Mouse (Mus musculus): ENCODE results near the gene Ptprn2. TPM values are rescaled to one million over a fixed set of nuclear protein-coding genes. Genes with fewer than 3 reads are reported as not detected.

Gene Ptprn2
- polyA plus RNA-seq, 1 experiment from 2014 or later: 1.2 TPM

- H3K9ac ChIP-seq (ENCODE audit: low read depth, low read length): no peak overlapping the region
- no peaks in the 10 kb centered on the region for H3K36me3 ChIP-seq (ENCODE audit: control insufficient read depth, insufficient read depth)
- no peak overlapping the region for H3K4me3 ChIP-seq (ENCODE audit: low read depth, low read length)
- WGBS: 89% methylated on average over 2 of the region's 2 CpGs
- H3K4me2 ChIP-seq (replicated peaks; ENCODE audit: low read depth): no peak overlapping the region
- H3K9me3 ChIP-seq (ENCODE audit: control insufficient read depth): no peaks in the 10 kb centered on the region
- H3K27ac ChIP-seq (ENCODE audit: low read depth, low read length): no peak overlapping the region
- TF ChIP-seq CTCF (IDR thresholded peaks at IDR 0.05; ENCODE audit: low read depth): no peak
- no peaks in the 10 kb centered on the region for H3K27me3 ChIP-seq (replicated peaks; ENCODE audit: control insufficient read depth, insufficient read depth, low read length)
- no peak for ATAC-seq
- no peaks in the 10 kb centered on the region for H3K4me1 ChIP-seq (replicated peaks; ENCODE audit: control insufficient read depth, insufficient read depth, low read length)
Measured at GRCm38 (mm10) chr12:117255776-117256342, 770.3 kb downstream of the Ptprn2 start.

DNA sequence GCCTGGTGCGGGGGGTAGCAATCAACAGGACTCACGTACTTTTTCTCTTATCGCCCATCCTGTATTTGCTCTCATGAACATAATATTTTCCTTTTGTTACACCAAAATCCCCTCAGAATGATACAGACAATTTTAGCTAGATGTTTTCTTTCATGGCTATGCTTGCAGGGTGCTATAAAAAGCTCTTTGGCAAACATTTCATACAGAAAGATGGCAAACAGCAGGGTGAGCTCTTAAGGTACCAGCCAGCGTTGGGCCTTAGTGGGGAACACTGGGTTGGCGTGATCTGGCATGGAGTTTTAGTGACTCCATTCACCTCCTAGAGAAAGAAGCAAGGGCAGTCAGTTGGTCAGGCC lies 771.3 kb downstream of the Ptprn2 start:
- Histone ChIP-seq H3K4me3 (ENCODE audit: low read depth, low read length) (no peak overlapping the region), H3K36me3 (ENCODE audit: control insufficient read depth, insufficient read depth) (no peaks in the 10 kb centered on the region), H3K27me3 (replicated peaks; ENCODE audit: control insufficient read depth, insufficient read depth, low read length) (no peaks in the 10 kb centered on the region), H3K9ac (ENCODE audit: low read depth, low read length) (no peak overlapping the region), H3K27ac (ENCODE audit: low read depth, low read length) (no peak overlapping the region), H3K9me3 (ENCODE audit: control insufficient read depth) (no peaks in the 10 kb centered on the region), H3K4me2 (replicated peaks; ENCODE audit: low read depth) (no peak overlapping the region), H3K4me1 (replicated peaks; ENCODE audit: control insufficient read depth, insufficient read depth, low read length) (no peaks in the 10 kb centered on the region)
- TF ChIP-seq CTCF (IDR thresholded peaks at IDR 0.05; ENCODE audit: low read depth): no peak
- 86% methylated on average over 5 of the region's 5 CpGs for WGBS
- ATAC-seq: no peak

GRCm38 (mm10) chr12:117257205-117257920 lies 771.8 kb downstream of the Ptprn2 start:
- Histone ChIP-seq H3K4me3 (ENCODE audit: low read depth, low read length) (no peak overlapping the region), H3K9ac (ENCODE audit: low read depth, low read length) (no peak overlapping the region), H3K4me1 (replicated peaks; ENCODE audit: control insufficient read depth, insufficient read depth, low read length) (no peaks in the 10 kb centered on the region), H3K27ac (ENCODE audit: low read depth, low read length) (no peak overlapping the region), H3K9me3 (ENCODE audit: control insufficient read depth) (no peaks in the 10 kb centered on the region), H3K36me3 (ENCODE audit: control insufficient read depth, insufficient read depth) (no peaks in the 10 kb centered on the region), H3K27me3 (replicated peaks; ENCODE audit: control insufficient read depth, insufficient read depth, low read length) (no peaks in the 10 kb centered on the region), H3K4me2 (replicated peaks; ENCODE audit: low read depth) (no peak overlapping the region)
- TF ChIP-seq CTCF (IDR thresholded peaks at IDR 0.05; ENCODE audit: low read depth): no peak
- ATAC-seq: no peak
- 49% methylated on average over 20 of the region's 20 CpGs for WGBS

DNA sequence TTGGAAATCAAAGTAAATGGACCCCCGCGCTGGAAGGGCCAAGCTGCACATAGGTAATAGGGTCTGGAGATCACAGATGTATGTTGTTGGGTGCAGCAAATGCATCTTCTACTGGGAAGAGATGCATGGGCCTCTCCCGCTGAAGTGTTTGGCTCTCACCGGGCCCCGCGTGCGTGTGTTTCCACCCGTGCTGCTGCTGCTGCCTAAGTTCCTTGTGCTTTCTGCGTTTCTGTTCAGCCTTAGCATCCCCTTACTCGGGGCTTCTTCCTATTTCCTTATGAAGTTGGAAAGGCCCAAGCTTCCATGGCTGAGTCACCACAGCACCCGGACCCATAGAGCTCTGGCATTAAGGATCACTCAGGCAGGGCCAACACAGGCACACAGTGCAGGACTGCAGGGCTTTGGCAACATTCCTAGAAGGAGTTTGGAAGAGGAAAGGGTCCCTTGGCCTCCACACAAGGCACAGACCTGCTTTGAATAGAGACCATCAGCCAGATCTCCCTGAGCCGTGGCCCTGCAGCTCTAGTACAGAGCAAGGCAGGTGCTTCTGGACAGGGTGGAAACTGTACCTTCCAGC lies 772.5 kb downstream of the Ptprn2 start:
- H3K4me1 ChIP-seq (replicated peaks; ENCODE audit: control insufficient read depth, insufficient read depth, low read length): no peaks in the 10 kb centered on the region
- no peak overlapping the region for H3K4me2 ChIP-seq (replicated peaks; ENCODE audit: low read depth)
- H3K27me3 ChIP-seq (replicated peaks; ENCODE audit: control insufficient read depth, insufficient read depth, low read length): no peaks in the 10 kb centered on the region
- H3K4me3 ChIP-seq (ENCODE audit: low read depth, low read length): no peak overlapping the region
- H3K9ac ChIP-seq (ENCODE audit: low read depth, low read length): no peak overlapping the region
- no peak for TF ChIP-seq CTCF (IDR thresholded peaks at IDR 0.05; ENCODE audit: low read depth)
- no peaks in the 10 kb centered on the region for H3K36me3 ChIP-seq (ENCODE audit: control insufficient read depth, insufficient read depth)
- ATAC-seq: no peak
- H3K9me3 ChIP-seq (ENCODE audit: control insufficient read depth): no peaks in the 10 kb centered on the region
- H3K27ac ChIP-seq (ENCODE audit: low read depth, low read length): no peak overlapping the region
- 70% methylated on average over 12 of the region's 12 CpGs for WGBS

DNA sequence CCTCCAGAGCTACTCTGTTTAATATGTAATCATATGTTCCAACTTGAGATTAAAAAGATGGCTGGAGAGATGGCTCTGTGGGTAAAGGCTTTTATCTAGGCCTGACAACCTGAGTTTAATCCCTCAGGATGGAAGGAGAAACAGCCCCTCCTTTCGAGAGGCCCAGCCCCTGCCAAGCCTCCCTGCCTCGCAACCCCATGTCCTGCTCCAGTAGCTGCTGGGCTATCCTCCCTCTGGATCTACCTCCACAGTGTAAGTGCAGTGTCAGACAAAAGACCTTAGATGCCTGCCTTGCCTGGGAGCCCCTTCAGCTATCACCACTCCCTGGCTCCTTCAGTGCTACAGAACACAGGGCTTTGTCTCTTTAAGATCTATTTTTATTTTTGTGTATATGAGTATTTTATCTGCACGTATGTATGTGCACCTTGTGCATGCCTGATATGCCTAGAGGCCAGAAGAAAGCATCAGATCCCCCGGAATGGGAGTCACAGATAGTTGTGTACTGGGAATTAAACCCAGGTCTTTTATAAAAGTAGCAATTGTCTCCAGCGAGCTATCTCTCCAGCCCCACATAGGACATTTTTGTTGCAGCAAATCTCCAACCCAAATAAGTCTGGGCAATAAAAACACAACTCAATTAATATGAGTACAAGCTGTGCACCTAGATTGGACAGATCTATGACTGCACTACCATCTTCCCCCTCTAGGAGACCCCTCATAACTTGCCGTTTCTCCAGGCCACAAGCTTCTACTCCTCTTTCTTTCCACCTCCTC lies 775.1 kb downstream of the Ptprn2 start:
- no peak overlapping the region for H3K9ac ChIP-seq (ENCODE audit: low read depth, low read length)
- peak; percentile 32; the same call in 1 of the 2 replicates for TF ChIP-seq CTCF (IDR thresholded peaks at IDR 0.05; ENCODE audit: low read depth)
- no peaks in the 10 kb centered on the region for H3K36me3 ChIP-seq (ENCODE audit: control insufficient read depth, insufficient read depth)
- H3K4me1 ChIP-seq (replicated peaks; ENCODE audit: control insufficient read depth, insufficient read depth, low read length): no peaks in the 10 kb centered on the region
- H3K4me2 ChIP-seq (replicated peaks; ENCODE audit: low read depth): no peak overlapping the region
- ATAC-seq: no peak
- no peak overlapping the region for H3K27ac ChIP-seq (ENCODE audit: low read depth, low read length)
- 76% methylated on average over 6 of the region's 6 CpGs for WGBS
- H3K27me3 ChIP-seq (replicated peaks; ENCODE audit: control insufficient read depth, insufficient read depth, low read length): no peaks in the 10 kb centered on the region
- H3K4me3 ChIP-seq (ENCODE audit: low read depth, low read length): no peak overlapping the region
- no peaks in the 10 kb centered on the region for H3K9me3 ChIP-seq (ENCODE audit: control insufficient read depth)

- Histone ChIP-seq H3K9me3 (ENCODE audit: control insufficient read depth) (no peaks in the 10 kb centered on the region), H3K4me2 (replicated peaks; ENCODE audit: low read depth) (no peak overlapping the region), H3K27ac (ENCODE audit: low read depth, low read length) (no peak overlapping the region), H3K36me3 (ENCODE audit: control insufficient read depth, insufficient read depth) (no peaks in the 10 kb centered on the region), H3K9ac (ENCODE audit: low read depth, low read length) (no peak overlapping the region), H3K4me1 (replicated peaks; ENCODE audit: control insufficient read depth, insufficient read depth, low read length) (no peaks in the 10 kb centered on the region), H3K27me3 (replicated peaks; ENCODE audit: control insufficient read depth, insufficient read depth, low read length) (no peaks in the 10 kb centered on the region), H3K4me3 (ENCODE audit: low read depth, low read length) (no peak overlapping the region)
- no peak for TF ChIP-seq CTCF (IDR thresholded peaks at IDR 0.05; ENCODE audit: low read depth)
- WGBS: 54% methylated on average over 3 of the region's 3 CpGs
- no peak for ATAC-seq
Measured at GRCm38 (mm10) chr12:117261165-117261440, 775.6 kb downstream of the Ptprn2 start.
